Mouse (Mus musculus) cortical plate, adult 2 months (tissue): ENCODE measurements at regions not wholly inside any gene's neighbourhood (a gene's known extent, or its start where the extent isn't known, plus 50 kb on each side); places are given as distances from the start of the nearest gene placed in this dataset.

Experiments
- H3K27ac ChIP-seq: fragments of 200-500 bp; 2 replicates; pipeline ENCODE4 v1.5.1; 2012; ENCODE audit warnings: low read length, control low read depth, inconsistent platforms; ENCODE audit not compliant: insufficient read depth
- H3K4me1 ChIP-seq: fragments of 200-500 bp; 2 replicates; pipeline ENCODE4 v1.6.1; 2011; ENCODE audit warnings: low read length; ENCODE audit not compliant: control insufficient read depth, insufficient read depth
- H3K4me3 ChIP-seq: fragments of 200-500 bp; 2 replicates; pipeline ENCODE4 v1.5.1; 2011; ENCODE audit warnings: mild to moderate bottlenecking, low read length, control low read depth; ENCODE audit not compliant: insufficient read depth
- CTCF ChIP-seq: fragments of 200-500 bp; IDR thresholded peaks from 2 replicates; pipeline ENCODE4 v1.5.1; 2011; ENCODE audit warnings: mild to moderate bottlenecking, control low read depth, low read length; ENCODE audit not compliant: insufficient read depth; ENCODE audit errors: extremely low read depth
- POLR2A ChIP-seq: fragments of 200-500 bp; IDR thresholded peaks from 2 replicates; pipeline ENCODE4 v1.6.1; 2011; ENCODE audit warnings: mild to moderate bottlenecking, low read length, control low read depth; ENCODE audit not compliant: insufficient read depth; ENCODE audit errors: extremely low read depth

- no peak overlapping the region for H3K27ac ChIP-seq
- no peak for TF ChIP-seq CTCF
- TF ChIP-seq POLR2A = no peak
- H3K4me3 ChIP-seq = no peak overlapping the region
- no peaks in the 10 kb centered on the region for H3K4me1 ChIP-seq
Measured at GRCm38 (mm10) chr19:56037584-56037983, 249.4 kb upstream of the Habp2 start.

GRCm38 (mm10) chr19:56039091-56040004 lies 247.6 kb upstream of the Habp2 start:
- no peak overlapping the region for H3K27ac ChIP-seq
- no peak overlapping the region for H3K4me3 ChIP-seq
- H3K4me1 ChIP-seq = no peaks in the 10 kb centered on the region
- no peak for TF ChIP-seq POLR2A

- Histone ChIP-seq H3K4me1 (no peaks in the 10 kb centered on the region), H3K4me3 (no peak overlapping the region), H3K27ac (no peak overlapping the region)
- TF ChIP-seq CTCF = no peak
- no peak for TF ChIP-seq POLR2A
Measured at GRCm38 (mm10) chr19:56041930-56042329, 245.0 kb upstream of the Habp2 start.

GRCm38 (mm10) chr19:56046784-56047390 lies 240.1 kb upstream of the Habp2 start:
- Histone ChIP-seq H3K4me3 (no peak overlapping the region), H3K4me1 (no peaks in the 10 kb centered on the region), H3K27ac (no peak overlapping the region)
- TF ChIP-seq POLR2A (no peak), CTCF (no peak)

- no peak overlapping the region for H3K4me3 ChIP-seq
- no peaks in the 10 kb centered on the region for H3K4me1 ChIP-seq
- TF ChIP-seq POLR2A (no peak), CTCF (no peak)
- H3K27ac ChIP-seq = no peak overlapping the region
Measured at GRCm38 (mm10) chr19:56054186-56054585, 232.8 kb upstream of the Habp2 start.

GRCm38 (mm10) chr19:56056397-56056796 lies 230.5 kb upstream of the Habp2 start:
- Histone ChIP-seq H3K4me1 (no peaks in the 10 kb centered on the region), H3K4me3 (no peak overlapping the region), H3K27ac (no peak overlapping the region)
- TF ChIP-seq CTCF = no peak
- TF ChIP-seq POLR2A = no peak

- TF ChIP-seq POLR2A = no peak
- no peak for TF ChIP-seq CTCF
Measured at GRCm38 (mm10) chr19:56061882-56062540, 224.9 kb upstream of the Habp2 start.

GRCm38 (mm10) chr19:56063099-56063498 lies 223.8 kb upstream of the Habp2 start:
- TF ChIP-seq POLR2A (no peak), CTCF (no peak)
- H3K27ac ChIP-seq = no peak overlapping the region

More at GRCm38 (mm10) chr19:56061882-56062540, 224.9 kb upstream of the Habp2 start:
- H3K4me3 ChIP-seq = no peak overlapping the region
- no peaks in the 10 kb centered on the region for H3K4me1 ChIP-seq
- no peak overlapping the region for H3K27ac ChIP-seq

GRCm38 (mm10) chr19:56065730-56066129 lies 221.2 kb upstream of the Habp2 start:
- H3K4me1 ChIP-seq = no peaks in the 10 kb centered on the region
- TF ChIP-seq POLR2A (no peak), CTCF (no peak)
- H3K4me3 ChIP-seq = no peak overlapping the region
- no peak overlapping the region for H3K27ac ChIP-seq

More at GRCm38 (mm10) chr19:56063099-56063498, 223.8 kb upstream of the Habp2 start:
- H3K4me3 ChIP-seq = no peak overlapping the region
- H3K4me1 ChIP-seq = no peaks in the 10 kb centered on the region

GRCm38 (mm10) chr19:56068165-56068564 lies 218.8 kb upstream of the Habp2 start:
- Histone ChIP-seq H3K4me1 (no peaks in the 10 kb centered on the region), H3K27ac (no peak overlapping the region), H3K4me3 (no peak overlapping the region)
- TF ChIP-seq CTCF = no peak
- no peak for TF ChIP-seq POLR2A
